Mouse (Mus musculus) G1E (cell line): ENCODE results near the gene Gm49368. TPM values are rescaled to one million over a fixed set of nuclear protein-coding genes. Genes with fewer than 3 reads are reported as not detected.

Experiments used
- ATAC-seq: 2 replicates; pipeline ENCODE4 v1.8.0; 2016; ENCODE audit warnings: mild to moderate bottlenecking; ENCODE audit not compliant: insufficient number of reproducible peaks, poor library complexity, low FRiP score, severe bottlenecking; ENCODE audit errors: extremely low read depth
- DNase-seq: peaks from one replicate; pipeline ENCODE4 v3.0.0; 2012; ENCODE audit warnings: low spot score
- H3K27me3 ChIP-seq: 2 replicates; pipeline ENCODE4 v1.6.1; 2012; ENCODE audit warnings: mild to moderate bottlenecking, low read length, inconsistent platforms; ENCODE audit not compliant: insufficient read depth
- H3K36me3 ChIP-seq: replicated peaks from 2 replicates; pipeline ENCODE3; 2012; ENCODE audit warnings: mild to moderate bottlenecking, inconsistent platforms
- H3K4me1 ChIP-seq: 2 replicates; pipeline ENCODE4 v1.6.1; 2012; ENCODE audit warnings: low read depth, low read length, inconsistent platforms, mixed read lengths; ENCODE audit not compliant: insufficient read depth
- H3K4me3 ChIP-seq: 2 replicates; pipeline ENCODE4 v1.5.1; 2012; ENCODE audit warnings: low read depth, mild to moderate bottlenecking, inconsistent platforms, low read length, moderate library complexity, mixed read lengths
- H3K9me3 ChIP-seq: replicated peaks from 2 replicates; pipeline ENCODE4 v1.6.1; 2012; ENCODE audit warnings: inconsistent platforms
- CTCF ChIP-seq: IDR thresholded peaks from 2 replicates; pipeline ENCODE4 v1.5.1; 2012; ENCODE audit warnings: low read depth, low read length, inconsistent platforms, mixed read lengths
- GATA1 ChIP-seq: IDR thresholded peaks from 2 replicates; pipeline ENCODE4 v1.6.1; 2012; ENCODE audit warnings: borderline replicate concordance, low read length, inconsistent platforms, mixed read lengths
- GATA2 ChIP-seq: IDR thresholded peaks from 2 replicates; pipeline ENCODE4 v1.6.1; 2012; ENCODE audit warnings: low read depth, low read length, inconsistent platforms, borderline replicate concordance
- POLR2AphosphoS5 ChIP-seq: IDR thresholded peaks from 2 replicates; pipeline ENCODE4 v1.6.1; 2012; ENCODE audit warnings: low read depth, low read length, inconsistent platforms; ENCODE audit not compliant: insufficient replicate concordance
- TAL1 ChIP-seq: conservative IDR thresholded peaks from 2 replicates; pipeline ENCODE4 v1.6.1; 2012; ENCODE audit warnings: low read depth, low read length, inconsistent platforms, mixed read lengths
- polyA plus RNA-seq: library from polyadenylated mRNA; stranded (reverse); fragments of >175 nt; gene quantifications from 2 replicates; pipeline ENCODE4 v1.2.3, GENCODE M21; 2012
- total RNA-seq, 2 experiments: library from RNA; stranded (forward) in 1 of 2; stranded (reverse) in 1 of 2; fragments of 200-1000 nt in 1 of 2; fragments of >200 nt in 1 of 2; fragmentation: Nextera tagmentation in 1 of 2; gene quantifications; 2 replicates each; pipeline ENCODE4 v1.2.3; 2014 to 2017

Gm49368 gene
- total and polyA plus RNA-seq, 3 experiments: not detected

DNA sequence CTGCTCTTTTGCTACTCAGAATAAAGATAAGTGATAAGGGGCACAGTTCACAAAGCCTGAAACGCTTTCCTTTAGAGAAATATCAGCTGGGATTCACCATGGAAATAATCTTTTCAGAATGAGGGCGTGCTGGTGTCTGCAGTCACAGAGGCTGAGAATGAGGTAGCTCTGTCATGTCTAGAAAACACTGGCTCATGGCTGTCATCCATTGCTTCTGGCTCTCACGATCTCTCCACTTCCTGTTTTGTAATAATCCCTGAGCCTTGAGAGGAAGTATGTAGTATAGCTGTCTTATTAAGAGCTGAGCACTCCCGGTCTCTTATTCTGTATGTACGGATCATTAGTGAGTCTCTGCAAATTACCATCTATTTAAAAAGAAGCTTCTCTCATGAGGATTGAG is 3.1 kb downstream of the Gm49368 start:
- TF ChIP-seq TAL1 (no peak), GATA1 (no peak), CTCF (no peak), POLR2AphosphoS5 (no peak), GATA2 (no peak)
- Histone ChIP-seq H3K36me3 (no peaks in the 10 kb centered on the region), H3K27me3 (peaks cover 3% of the 10 kb centered on the region), H3K4me1 (peaks cover 5% of the 10 kb centered on the region), H3K9me3 (no peaks in the 10 kb centered on the region), H3K4me3 (no peak overlapping the region)
- DNase-seq (no peak), ATAC-seq (no peak)

DNA sequence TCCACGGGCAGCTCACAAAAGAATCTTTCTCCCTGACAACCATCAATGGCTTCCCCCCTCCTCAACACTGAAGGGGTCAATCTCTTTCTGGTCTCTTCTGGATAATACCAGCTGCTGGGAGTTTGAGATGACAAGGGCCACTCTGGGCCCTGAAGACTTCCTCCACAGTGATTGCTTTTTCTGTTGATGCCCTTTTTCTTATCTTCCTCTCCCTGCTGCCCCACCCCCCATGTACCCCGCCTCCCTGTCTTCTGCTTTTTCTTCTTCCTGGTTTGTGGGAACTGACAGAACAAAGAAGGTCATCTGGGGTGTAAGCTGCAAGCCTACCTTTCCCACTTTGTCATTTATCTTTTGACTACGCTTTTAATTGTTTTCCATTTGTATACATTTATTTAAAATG is 5.4 kb downstream of the Gm49368 start:
- Histone ChIP-seq H3K36me3 (no peaks in the 10 kb centered on the region), H3K4me3 (no peak overlapping the region), H3K9me3 (no peaks in the 10 kb centered on the region), H3K27me3 (peaks cover 14% of the 10 kb centered on the region), H3K4me1 (peaks cover 5% of the 10 kb centered on the region)
- TF ChIP-seq GATA1: no peak
- no peak for TF ChIP-seq TAL1
- TF ChIP-seq POLR2AphosphoS5: no peak
- no peak for TF ChIP-seq CTCF
- DNase-seq (peak; percentile 12), ATAC-seq (no peak)

DNA sequence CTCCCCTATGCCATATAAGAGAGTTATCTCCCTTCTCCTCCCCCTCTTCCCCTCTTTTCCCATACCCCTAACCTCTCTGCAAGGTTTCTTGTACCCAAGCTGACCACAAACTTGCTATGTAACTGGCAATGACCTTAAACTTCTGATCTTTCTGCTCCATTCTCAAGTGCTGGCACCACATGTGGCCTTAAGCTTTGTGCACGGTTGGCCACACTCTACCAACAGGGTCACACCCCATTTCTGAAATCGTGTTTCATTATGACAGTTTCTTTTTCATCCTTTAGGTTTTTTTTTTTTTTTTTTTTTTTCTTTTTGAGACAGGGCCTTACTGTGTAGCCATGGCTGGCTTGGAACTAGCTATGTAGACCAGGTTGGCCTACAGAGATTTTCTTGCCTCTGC is 7.4 kb downstream of the Gm49368 start:
- no peak for TF ChIP-seq CTCF
- no peak for TF ChIP-seq GATA2
- TF ChIP-seq TAL1: no peak
- no peak for TF ChIP-seq GATA1
- TF ChIP-seq POLR2AphosphoS5: no peak
- ATAC-seq (no peak), DNase-seq (no peak)
- Histone ChIP-seq H3K4me3 (no peak overlapping the region), H3K36me3 (no peaks in the 10 kb centered on the region), H3K9me3 (no peaks in the 10 kb centered on the region), H3K4me1 (peaks cover 5% of the 10 kb centered on the region), H3K27me3 (peaks cover 18% of the 10 kb centered on the region)

DNA sequence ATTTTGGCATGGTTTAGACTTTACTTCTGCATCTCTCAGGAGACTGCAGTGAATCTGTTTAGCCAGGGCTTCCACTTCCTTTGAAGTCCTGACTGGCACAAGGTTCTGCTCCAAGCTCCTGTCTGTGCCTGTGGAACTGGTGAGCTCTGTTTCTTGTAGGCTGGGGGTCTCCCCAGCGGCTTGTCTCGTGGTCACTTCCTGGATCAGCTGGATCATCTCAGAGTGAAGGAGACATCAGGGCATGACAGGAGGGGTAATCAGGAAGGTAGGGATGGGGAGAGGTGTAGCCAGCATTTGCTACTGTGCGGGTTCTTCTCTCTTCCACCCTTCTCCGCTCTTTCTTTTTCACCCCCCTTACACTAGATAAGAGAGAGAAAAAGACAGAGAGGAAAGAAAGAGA is 9.3 kb downstream of the Gm49368 start:
- no peaks in the 10 kb centered on the region for H3K9me3 ChIP-seq
- no peak for ATAC-seq
- H3K36me3 ChIP-seq: no peaks in the 10 kb centered on the region
- TF ChIP-seq POLR2AphosphoS5: no peak
- TF ChIP-seq TAL1: no peak
- TF ChIP-seq GATA2: no peak
- no peak for TF ChIP-seq GATA1
- TF ChIP-seq CTCF: no peak
- no peak for DNase-seq
- peaks cover 3% of the 10 kb centered on the region for H3K4me1 ChIP-seq
- H3K4me3 ChIP-seq: no peak overlapping the region
- peaks cover 22% of the 10 kb centered on the region for H3K27me3 ChIP-seq

DNA sequence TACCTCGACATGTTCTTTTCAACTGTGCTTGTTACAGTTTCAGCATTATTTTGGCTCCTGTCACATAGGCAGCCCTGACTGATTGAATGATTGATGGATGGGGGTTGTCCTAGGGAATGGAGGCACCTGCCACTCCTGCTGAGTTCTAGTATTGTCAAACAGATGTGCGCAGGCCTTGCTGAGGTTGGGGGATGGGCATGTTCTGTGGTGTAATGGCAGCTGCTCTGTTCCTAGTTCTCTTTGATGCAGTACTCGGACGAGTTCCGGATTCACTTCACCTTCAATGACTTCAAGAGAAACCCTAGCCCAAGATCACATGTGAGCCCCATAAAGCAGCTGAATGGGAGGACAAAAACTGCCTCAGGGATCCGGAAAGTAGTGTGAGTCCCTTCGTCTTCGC is 17.5 kb downstream of the Gm49368 start:
- Histone ChIP-seq H3K4me1 (no peaks in the 10 kb centered on the region), H3K36me3 (no peaks in the 10 kb centered on the region), H3K27me3 (peaks cover 11% of the 10 kb centered on the region), H3K4me3 (no peak overlapping the region), H3K9me3 (no peaks in the 10 kb centered on the region)
- no peak for TF ChIP-seq CTCF
- no peak for ATAC-seq
- DNase-seq: no peak

DNA sequence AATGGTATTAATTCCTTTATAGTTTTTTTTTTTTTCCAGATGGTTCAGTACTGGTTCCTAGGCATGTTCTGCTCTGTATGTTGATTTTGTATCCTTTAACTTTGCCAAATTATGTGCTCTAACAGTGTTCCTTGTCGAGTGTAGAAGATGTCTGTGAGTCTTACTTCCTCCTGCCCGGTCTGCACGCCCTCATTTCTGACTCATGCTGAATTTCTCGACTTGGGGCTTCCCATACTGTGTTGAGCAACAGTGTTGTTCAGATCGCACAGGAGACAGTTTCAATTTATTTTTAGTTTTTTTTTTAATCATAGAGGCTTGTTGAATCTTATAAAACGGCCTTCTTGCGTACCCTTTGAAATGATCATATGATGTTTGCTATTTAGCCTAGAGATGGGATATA is 26.7 kb downstream of the Gm49368 start:
- Histone ChIP-seq H3K4me1 (no peaks in the 10 kb centered on the region), H3K36me3 (no peaks in the 10 kb centered on the region), H3K27me3 (no peaks in the 10 kb centered on the region), H3K4me3 (no peak overlapping the region), H3K9me3 (no peaks in the 10 kb centered on the region)
- no peak for DNase-seq
- no peak for TF ChIP-seq TAL1
- no peak for TF ChIP-seq CTCF
- TF ChIP-seq POLR2AphosphoS5: no peak
- TF ChIP-seq GATA1: no peak
- TF ChIP-seq GATA2: no peak
- ATAC-seq: no peak

DNA sequence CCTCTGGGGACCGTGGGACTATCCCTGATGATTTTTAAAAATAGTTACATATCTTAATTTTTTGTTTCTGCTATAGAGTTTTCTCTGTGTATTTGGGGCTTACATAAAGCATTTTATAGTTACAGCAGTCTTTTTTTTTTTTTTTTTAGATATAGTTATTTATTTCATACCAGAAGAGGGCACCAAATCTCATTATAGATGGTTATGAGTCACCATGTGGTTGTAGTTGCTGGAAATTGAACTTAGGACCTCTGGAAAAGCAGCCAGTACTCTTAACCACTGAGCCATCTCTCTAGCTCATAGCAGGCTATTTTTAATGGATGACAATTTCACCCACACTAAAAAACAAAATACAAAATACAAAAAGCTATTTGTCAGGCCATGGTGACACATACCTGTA is 35.7 kb downstream of the Gm49368 start:
- H3K9me3 ChIP-seq: no peaks in the 10 kb centered on the region
- ATAC-seq (no peak), DNase-seq (no peak)
- peaks cover 4% of the 10 kb centered on the region; the same call in 1 of the 2 replicates for H3K27me3 ChIP-seq
- H3K4me3 ChIP-seq: no peak overlapping the region
- TF ChIP-seq GATA2: no peak
- no peak for TF ChIP-seq CTCF
- TF ChIP-seq TAL1: no peak
- no peak for TF ChIP-seq POLR2AphosphoS5
- no peak for TF ChIP-seq GATA1
- no peaks in the 10 kb centered on the region for H3K36me3 ChIP-seq
- H3K4me1 ChIP-seq: no peaks in the 10 kb centered on the region
